Mouse (Mus musculus): ENCODE measurements around the gene Cdc14a.

- TF ChIP-seq CTCF (IDR thresholded peaks at IDR 0.05; ENCODE audit: low read depth) (no peak), EP300 (IDR thresholded peaks at IDR 0.05; ENCODE audit: low read depth) (no peak)
Measured at GRCm38 (mm10) chr3:116421121-116421520, 2.7 kb downstream of the Cdc14a start.

Measured in liver, embryonic 14.5 days (tissue).